Comparison of ENCODE assay signal across 15 mouse cellular contexts in the genomic region with DNA sequence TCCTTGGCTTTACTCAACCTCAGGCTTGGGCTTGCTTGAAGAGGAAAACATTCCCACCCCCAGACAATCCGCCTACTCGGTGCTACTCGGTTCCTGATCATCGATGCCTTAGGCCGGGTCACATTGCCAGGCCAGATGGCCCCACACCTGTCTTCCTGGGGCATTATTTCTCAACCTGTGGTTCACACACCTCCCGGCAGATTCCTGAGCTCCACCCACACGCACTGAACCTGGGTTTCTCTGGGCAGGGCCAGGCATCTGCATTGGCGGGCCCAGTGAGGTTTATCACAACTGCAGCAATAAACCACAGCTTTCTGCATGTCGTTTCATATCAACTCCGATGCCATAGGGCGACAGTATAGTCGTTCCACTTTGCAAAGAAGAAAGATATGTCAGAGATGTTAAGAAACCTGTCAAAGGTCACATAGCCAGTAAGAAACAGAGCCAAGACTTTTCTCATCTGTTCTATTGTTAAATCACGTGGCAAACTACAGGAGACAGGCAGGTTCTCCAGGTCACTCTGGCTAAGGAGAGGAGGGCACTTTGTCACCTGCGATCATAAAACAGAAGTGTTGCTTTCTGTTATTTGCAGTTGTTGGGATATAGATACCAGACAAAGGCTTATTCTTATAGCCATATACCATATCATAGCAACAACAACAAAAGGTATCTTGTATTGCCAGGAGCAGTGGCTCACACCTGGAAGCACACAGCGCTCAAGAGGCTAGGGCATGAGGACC. TPM values are rescaled to one million over a fixed set of nuclear protein-coding genes. Genes with fewer than 3 reads are reported as not detected.
A peak's percentile ranks its signal among the peaks of the same experiment; 100 is the strongest.
DNase-seq lines count a peak whose midpoint lies in the region; ATAC-seq and TF ChIP-seq lines count a peak whose summit lies in the region.
"Had no signal": no experiment of that assay in that cellular context is flagged by ENCODE, and none has a peak within 500 bp of the region (broad histone marks: within the 10 kb centered on the region; RNA-seq: fewer than 3 reads in every experiment).

No protein-coding gene starts in this region.

- TF ChIP-seq POLR2A in liver, adult 2 months (IDR thresholded peaks at IDR 0.05; ENCODE audit: extremely low read depth, insufficient read depth, low read length): no peak

- H3K79me2 ChIP-seq in liver, adult 2 months (ENCODE audit: control insufficient read depth, insufficient read depth, low read length): no peaks in the 10 kb centered on the region

- TF ChIP-seq CTCF in liver, adult 2 months (IDR thresholded peaks at IDR 0.05; ENCODE audit: low read depth, low read length): no peak
- TF ChIP-seq CTCF in intestine, postnatal 0 days (IDR thresholded peaks at IDR 0.05; ENCODE audit: low read depth): 0 out of 2 replicates have a peak, but pooled peaks have one; percentile 3
- no peak for TF ChIP-seq CTCF in midbrain, postnatal 0 days (IDR thresholded peaks at IDR 0.05)

- no peaks in the 10 kb centered on the region for H3K36me3 ChIP-seq in heart, embryonic 12.5 days
- no peaks in the 10 kb centered on the region for H3K36me3 ChIP-seq in liver, adult 2 months (ENCODE audit: control insufficient read depth, insufficient read depth, low read length)
- no peaks in the 10 kb centered on the region for H3K36me3 ChIP-seq in liver, embryonic 12.5 days
- H3K36me3 ChIP-seq in intestine, postnatal 0 days (ENCODE audit: control insufficient read depth, insufficient read depth): no peaks in the 10 kb centered on the region
- H3K36me3 ChIP-seq in stomach, embryonic 14.5 days (ENCODE audit: control insufficient read depth, insufficient read depth, low read length): no peaks in the 10 kb centered on the region
- H3K36me3 ChIP-seq in midbrain, postnatal 0 days (ENCODE audit: insufficient read depth, low read length): no peaks in the 10 kb centered on the region
- H3K36me3 ChIP-seq: hindbrain, embryonic 12.5 days had no signal

- H3K27ac ChIP-seq in heart, embryonic 12.5 days (ENCODE audit: poor library complexity, severe bottlenecking): no peak overlapping the region
- peak overlapping the region; percentile 51 for H3K27ac ChIP-seq in liver, adult 2 months (replicated peaks; ENCODE audit: insufficient read depth, low read depth, low read length)
- no peak overlapping the region for H3K27ac ChIP-seq in liver, embryonic 12.5 days
- peak overlapping the region; percentile 57 for H3K27ac ChIP-seq in intestine, postnatal 0 days (ENCODE audit: low read depth, low read length)
- no peak overlapping the region for H3K27ac ChIP-seq in stomach, embryonic 14.5 days (ENCODE audit: low read length)
- no peak overlapping the region for H3K27ac ChIP-seq in midbrain, postnatal 0 days (ENCODE audit: low read depth, low read length)
- H3K27ac ChIP-seq: hindbrain, embryonic 12.5 days had no signal

- no peak for ATAC-seq in heart, embryonic 12.5 days (ENCODE audit: insufficient number of reproducible peaks, low FRiP score)
- no peak for ATAC-seq in liver, embryonic 12.5 days
- ATAC-seq in intestine, postnatal 0 days: peak; percentile 93
- ATAC-seq in stomach, embryonic 14.5 days (ENCODE audit: insufficient number of reproducible peaks, insufficient read depth, low FRiP score, low read depth): 0 out of 2 replicates have a peak, but pooled peaks have one; percentile 4
- no peak for ATAC-seq in midbrain, postnatal 0 days (ENCODE audit: low FRiP score)
- ATAC-seq: liver, postnatal 0 days; Patski had no signal

- H3K4me1 ChIP-seq in heart, embryonic 12.5 days (replicated peaks): 0 out of 2 replicates have a peak, but pooled peaks cover 5% of the 10 kb centered on the region
- peaks cover 16% of the 10 kb centered on the region for H3K4me1 ChIP-seq in liver, adult 2 months (ENCODE audit: control insufficient read depth, insufficient read depth, low read length)
- H3K4me1 ChIP-seq in liver, embryonic 12.5 days: no peaks in the 10 kb centered on the region
- H3K4me1 ChIP-seq in intestine, postnatal 0 days (replicated peaks; ENCODE audit: control insufficient read depth, insufficient read depth, low read length): peaks cover 4% of the 10 kb centered on the region; the same call in 1 of the 2 replicates
- peaks cover 7% of the 10 kb centered on the region; the same call in 1 of the 2 replicates for H3K4me1 ChIP-seq in stomach, embryonic 14.5 days (ENCODE audit: control insufficient read depth, insufficient read depth, low read length)
- H3K4me1 ChIP-seq in midbrain, postnatal 0 days (ENCODE audit: insufficient read depth, low read length): no peaks in the 10 kb centered on the region
- H3K4me1 ChIP-seq: hindbrain, embryonic 12.5 days had no signal

- H3K9ac ChIP-seq in heart, embryonic 12.5 days: no peak overlapping the region
- H3K9ac ChIP-seq in liver, adult 2 months (ENCODE audit: low read depth, low read length): 0 out of 2 replicates have a peak overlapping the region, but pooled peaks have one; percentile 1
- H3K9ac ChIP-seq in liver, embryonic 12.5 days: no peak overlapping the region
- no peak overlapping the region for H3K9ac ChIP-seq in intestine, postnatal 0 days (ENCODE audit: low read depth, low read length)
- no peak overlapping the region for H3K9ac ChIP-seq in stomach, embryonic 14.5 days (replicated peaks; ENCODE audit: low read depth, low read length)
- H3K9ac ChIP-seq in midbrain, postnatal 0 days (replicated peaks; ENCODE audit: low read length, poor library complexity, severe bottlenecking): no peak overlapping the region
- H3K9ac ChIP-seq: hindbrain, embryonic 12.5 days; liver, postnatal 0 days had no signal

- DNase-seq in heart, adult 11 months: peak; percentile 90
- peak; percentile 75 for DNase-seq in liver, adult 2 months (ENCODE audit: extremely low read depth, low read depth, low spot score)
- DNase-seq in spleen, adult 12 weeks (ENCODE audit: low spot score): no peak
- DNase-seq in midbrain, postnatal 0 days (ENCODE audit: low spot score): no peak
- DNase-seq: kidney, adult 9 months; liver, postnatal 0 days; right cerebral cortex, postnatal 14 days had no signal

- H3K4me3 ChIP-seq in heart, embryonic 12.5 days: no peak overlapping the region
- H3K4me3 ChIP-seq in liver, adult 2 months (ENCODE audit: insufficient read depth, low read depth, low read length): no peak overlapping the region
- H3K4me3 ChIP-seq in liver, embryonic 12.5 days: no peak overlapping the region
- no peak overlapping the region for H3K4me3 ChIP-seq in intestine, postnatal 0 days (ENCODE audit: low read depth, low read length)
- no peak overlapping the region for H3K4me3 ChIP-seq in stomach, embryonic 14.5 days (ENCODE audit: low read depth, low read length)
- no peak overlapping the region for H3K4me3 ChIP-seq in midbrain, postnatal 0 days (ENCODE audit: low read depth, low read length)
- H3K4me3 ChIP-seq: erythroblast, embryonic 14.5 days; hindbrain, embryonic 12.5 days; myocyte had no signal

- H3K27me3 ChIP-seq in heart, embryonic 12.5 days (replicated peaks): no peaks in the 10 kb centered on the region
- H3K27me3 ChIP-seq in liver, adult 2 months (ENCODE audit: control insufficient read depth, insufficient read depth, low read length): no peaks in the 10 kb centered on the region
- H3K27me3 ChIP-seq in liver, embryonic 12.5 days (replicated peaks): no peaks in the 10 kb centered on the region
- H3K27me3 ChIP-seq in intestine, postnatal 0 days (replicated peaks; ENCODE audit: control insufficient read depth, insufficient read depth, low read length): no peaks in the 10 kb centered on the region
- H3K27me3 ChIP-seq in stomach, embryonic 14.5 days (ENCODE audit: control insufficient read depth, insufficient read depth, low read length): no peaks in the 10 kb centered on the region
- H3K27me3 ChIP-seq in midbrain, postnatal 0 days (ENCODE audit: insufficient read depth, low read length): no peaks in the 10 kb centered on the region
- H3K27me3 ChIP-seq: hindbrain, embryonic 12.5 days; Patski had no signal

- H3K9me3 ChIP-seq in heart, embryonic 12.5 days (replicated peaks): no peaks in the 10 kb centered on the region
- H3K9me3 ChIP-seq in liver, embryonic 12.5 days (replicated peaks): no peaks in the 10 kb centered on the region
- no peaks in the 10 kb centered on the region for H3K9me3 ChIP-seq in intestine, postnatal 0 days (ENCODE audit: control insufficient read depth)
- H3K9me3 ChIP-seq in stomach, embryonic 14.5 days (ENCODE audit: control insufficient read depth, low read depth, low read length): no peaks in the 10 kb centered on the region
- no peaks in the 10 kb centered on the region for H3K9me3 ChIP-seq in midbrain, postnatal 0 days (ENCODE audit: low read length)
- H3K9me3 ChIP-seq: hindbrain, embryonic 12.5 days had no signal

- WGBS in heart, embryonic 12.5 days: 78% methylated on average over 15 of the region's 15 CpGs
- WGBS in liver, adult 2 months: 42% methylated on average over 15 of the region's 15 CpGs
- 68% methylated on average over 15 of the region's 15 CpGs for WGBS in liver, embryonic 12.5 days (ENCODE audit: insufficient replicate concordance)
- whole genome bisulfite sequencing in intestine, postnatal 0 days: 41% methylated on average over 15 of the region's 15 CpGs
- WGBS in stomach, embryonic 14.5 days: 80% methylated on average over 15 of the region's 15 CpGs
- 91% methylated on average over 15 of the region's 15 CpGs for WGBS in midbrain, postnatal 0 days

- H3K4me2 ChIP-seq in heart, embryonic 12.5 days: no peak overlapping the region
- no peak overlapping the region for H3K4me2 ChIP-seq in liver, embryonic 12.5 days
- H3K4me2 ChIP-seq in intestine, postnatal 0 days (replicated peaks; ENCODE audit: low read depth): no peak overlapping the region
- H3K4me2 ChIP-seq in stomach, embryonic 14.5 days (replicated peaks; ENCODE audit: low read depth, low read length): no peak overlapping the region
- H3K4me2 ChIP-seq in midbrain, postnatal 0 days (ENCODE audit: low read depth, low read length, poor library complexity, severe bottlenecking): no peak overlapping the region
- H3K4me2 ChIP-seq: hindbrain, embryonic 12.5 days had no signal

RNA-seq across cellular contexts. Expression of gene Lrig1, which starts 18.8 kb away (rescaled TPM):
- 14.6 and 16.5 TPM in 2 replicates for polyA plus RNA-seq in heart, embryonic 12.5 days (2016; fragmentation: Nextera tagmentation; extraction: Ambion mirVana)
- total RNA-seq in liver, adult 2 months (2014; rRNA removed): 12.4 and 13.3 TPM in 2 replicates
- 12.9 and 14.8 TPM in 2 replicates for polyA plus RNA-seq in liver, adult 2 months (2012; rRNA removed)
- 2.4 and 2.8 TPM in 2 replicates for polyA plus RNA-seq in liver, embryonic 12.5 days (2016; fragmentation: Nextera tagmentation; extraction: Ambion mirVana)
- polyA plus RNA-seq in intestine, postnatal 0 days (2015; fragmentation: Nextera tagmentation; extraction: Ambion mirVana): 13.3 and 13.4 TPM in 2 replicates
- polyA plus RNA-seq in stomach, embryonic 14.5 days (2014; fragmentation: Nextera tagmentation; extraction: Ambion mirVana): 49.3 and 51.7 TPM in 2 replicates
- total RNA-seq in midbrain, postnatal 0 days (2014; rRNA removed): 76.3 and 90.8 TPM in 2 replicates
- 16.6 and 22.6 TPM in 2 replicates for polyA plus RNA-seq in midbrain, postnatal 0 days (2015; fragmentation: Nextera tagmentation; extraction: Ambion mirVana)

Comparison
In these comparisons a context has a peak if more than half of its experiments do, and no peak if none do; other contexts are left out.
1. H3K27ac ChIP-seq: peak in liver, adult 2 months (single experiment) and intestine, postnatal 0 days (single experiment); none in heart, embryonic 12.5 days (single experiment), liver, embryonic 12.5 days (single experiment), stomach, embryonic 14.5 days (single experiment) and midbrain, postnatal 0 days (single experiment).
2. DNase-seq: peak in heart, adult 11 months (single experiment) and liver, adult 2 months (single experiment); none in spleen, adult 12 weeks (single experiment) and midbrain, postnatal 0 days (single experiment).
3. ATAC-seq: peak in intestine, postnatal 0 days (single experiment) and stomach, embryonic 14.5 days (single experiment); none in heart, embryonic 12.5 days (single experiment), liver, embryonic 12.5 days (single experiment) and midbrain, postnatal 0 days (single experiment).